Mouse (Mus musculus) lung, postnatal 0 days (tissue): ENCODE results near the gene Defb15.

Experiments used
- CTCF ChIP-seq: IDR thresholded peaks from 2 replicates; pipeline ENCODE4 v1.5.1; 2016; ENCODE audit warnings: antibody characterized with exemption, mild to moderate bottlenecking
- EP300 ChIP-seq: IDR thresholded peaks from 2 replicates; pipeline ENCODE4 v1.6.1; 2016; ENCODE audit warnings: antibody characterized with exemption, mild to moderate bottlenecking, control low read depth

GRCm38 (mm10) chr8:21969475-21969874, 37.0 kb upstream of the Defb15 start, which contains the start of gene Ccdc70:
- TF ChIP-seq EP300: no peak
- no peak for TF ChIP-seq CTCF
